8 mouse cellular contexts compared by ENCODE assay signal in the genomic region with DNA sequence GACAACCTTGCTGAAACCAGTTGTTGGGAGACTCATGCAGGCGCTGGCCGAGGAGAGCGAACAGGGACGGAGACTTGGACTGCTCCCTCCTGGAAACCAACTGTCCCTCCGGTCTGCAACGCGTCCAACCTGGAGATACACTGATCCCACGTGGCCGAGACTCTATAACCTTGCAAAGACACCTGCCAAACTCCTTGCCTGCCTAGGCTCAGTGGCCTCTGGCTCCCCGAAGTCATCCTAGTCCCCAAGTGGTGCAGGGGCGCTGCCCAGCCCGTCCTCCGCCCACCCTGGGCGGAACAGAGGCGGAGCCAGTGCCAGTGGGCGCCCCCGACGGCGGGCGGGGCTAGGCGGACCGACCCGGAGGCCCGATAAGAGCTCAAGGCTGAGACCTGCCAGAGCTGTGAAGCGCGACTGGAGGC. TPM values are rescaled to one million over a fixed set of nuclear protein-coding genes. Genes with fewer than 3 reads are reported as not detected.
DNase-seq lines count a peak whose midpoint lies in the region; ATAC-seq and TF ChIP-seq lines count a peak whose summit lies in the region.

Slc6a3 (plus strand) TSS at position 345 of the 419 bp plus-strand sequence.

- H3K36me3 ChIP-seq in embryonic facial prominence, embryonic 14.5 days (ENCODE audit: control insufficient read depth, insufficient read depth, low read length): no peaks in the 10 kb centered on the region
- no peaks in the 10 kb centered on the region for H3K36me3 ChIP-seq in hindbrain, embryonic 10.5 days
- H3K36me3 ChIP-seq in limb, embryonic 14.5 days (ENCODE audit: control insufficient read depth, insufficient read depth, low read length): no peaks in the 10 kb centered on the region
- H3K36me3 ChIP-seq in midbrain, embryonic 16.5 days (ENCODE audit: control insufficient read depth, insufficient read depth, low read length): no peaks in the 10 kb centered on the region

- H3K9me3 ChIP-seq in embryonic facial prominence, embryonic 14.5 days (ENCODE audit: control insufficient read depth, low read length): no peaks in the 10 kb centered on the region
- H3K9me3 ChIP-seq in hindbrain, embryonic 10.5 days: no peaks in the 10 kb centered on the region
- no peaks in the 10 kb centered on the region for H3K9me3 ChIP-seq in limb, embryonic 14.5 days (ENCODE audit: control insufficient read depth, low read length)
- no peaks in the 10 kb centered on the region for H3K9me3 ChIP-seq in midbrain, embryonic 16.5 days (replicated peaks; ENCODE audit: control insufficient read depth, low read length, poor library complexity, severe bottlenecking)

- peak within 1 kb of the TSS; percentile 5; the same call in 1 of the 2 replicates for H3K9ac ChIP-seq in embryonic facial prominence, embryonic 14.5 days (ENCODE audit: low read depth, low read length)
- peak within 1 kb of the TSS; percentile 46 for H3K9ac ChIP-seq in limb, embryonic 14.5 days (ENCODE audit: low read depth, low read length, severe bottlenecking)
- H3K9ac ChIP-seq in midbrain, embryonic 16.5 days (ENCODE audit: low read depth, low read length): peak within 1 kb of the TSS; percentile 27

- TF ChIP-seq POLR2A in limb, embryonic 14.5 days (IDR thresholded peaks at IDR 0.05; ENCODE audit: borderline replicate concordance, extremely low read depth, insufficient read depth, insufficient read length): no peak

- peak within 1 kb of the TSS; percentile 83 for H3K4me2 ChIP-seq in embryonic facial prominence, embryonic 14.5 days (ENCODE audit: low read depth, low read length)
- peak within 1 kb of the TSS; percentile 82 for H3K4me2 ChIP-seq in limb, embryonic 14.5 days (replicated peaks; ENCODE audit: low read depth, low read length, severe bottlenecking)
- H3K4me2 ChIP-seq in midbrain, embryonic 16.5 days (ENCODE audit: low read length): peak within 1 kb of the TSS; percentile 86

- peak; percentile 34 for DNase-seq in thymus, postnatal 14 days
- no peak for DNase-seq in thymus, postnatal 10 days (ENCODE audit: low spot score in 2 of 2)
- DNase-seq in embryonic facial prominence, embryonic 14.5 days (ENCODE audit: low spot score): peak; percentile 24
- DNase-seq in hindbrain, embryonic 10.5 days (ENCODE audit: low spot score): peak; percentile 45
- DNase-seq in limb, embryonic 14.5 days (ENCODE audit: low spot score): peak; percentile 10
- DNase-seq in yolk sac, embryonic 10.5 days (ENCODE audit: low spot score): peak; percentile 64

- WGBS in embryonic facial prominence, embryonic 14.5 days: 0% methylated on average over 11 of the region's 26 CpGs
- under 1% methylated on average over 26 of the region's 26 CpGs for WGBS in hindbrain, embryonic 10.5 days
- under 1% methylated on average over 26 of the region's 26 CpGs for WGBS in limb, embryonic 14.5 days
- WGBS in midbrain, embryonic 16.5 days: 1% methylated on average over 26 of the region's 26 CpGs

- ATAC-seq in embryonic facial prominence, embryonic 14.5 days (ENCODE audit: low read depth): peak; percentile 84
- ATAC-seq in limb, embryonic 14.5 days (ENCODE audit: low FRiP score, low read depth): peak; percentile 73
- ATAC-seq in midbrain, embryonic 16.5 days: peak; percentile 84
- no peak for ATAC-seq in activated CD4-positive, CD25-positive, alpha-beta regulatory T cell, adult 4 months

- peaks cover 43% of the 10 kb centered on the region for H3K27me3 ChIP-seq in embryonic facial prominence, embryonic 14.5 days (replicated peaks; ENCODE audit: control insufficient read depth, insufficient read depth, low read length)
- peaks cover 60% of the 10 kb centered on the region for H3K27me3 ChIP-seq in hindbrain, embryonic 10.5 days (ENCODE audit: insufficient read depth, poor library complexity, severe bottlenecking)
- peaks cover 28% of the 10 kb centered on the region for H3K27me3 ChIP-seq in limb, embryonic 14.5 days (ENCODE audit: control insufficient read depth, insufficient read depth, low read length)
- peaks cover 34% of the 10 kb centered on the region for H3K27me3 ChIP-seq in midbrain, embryonic 16.5 days (ENCODE audit: control insufficient read depth, insufficient read depth, low read depth, low read length)

- H3K27ac ChIP-seq in embryonic facial prominence, embryonic 14.5 days (replicated peaks; ENCODE audit: low read depth, low read length): no peak within 1 kb of the TSS
- no peak within 1 kb of the TSS for H3K27ac ChIP-seq in hindbrain, embryonic 10.5 days
- H3K27ac ChIP-seq in limb, embryonic 14.5 days (replicated peaks; ENCODE audit: low read depth, low read length): no peak within 1 kb of the TSS
- no peak within 1 kb of the TSS for H3K27ac ChIP-seq in midbrain, embryonic 16.5 days (ENCODE audit: low read length)

- no peaks in the 10 kb centered on the region for H3K4me1 ChIP-seq in embryonic facial prominence, embryonic 14.5 days (ENCODE audit: control insufficient read depth, insufficient read depth, low read length)
- H3K4me1 ChIP-seq in hindbrain, embryonic 10.5 days (replicated peaks): peaks cover 12% of the 10 kb centered on the region
- H3K4me1 ChIP-seq in limb, embryonic 14.5 days (ENCODE audit: control insufficient read depth, insufficient read depth, low read length): peaks cover 5% of the 10 kb centered on the region
- H3K4me1 ChIP-seq in midbrain, embryonic 16.5 days (ENCODE audit: control insufficient read depth, insufficient read depth, low read length): peaks cover 7% of the 10 kb centered on the region; the same call in 1 of the 2 replicates

- peak within 1 kb of the TSS; percentile 46 for H3K4me3 ChIP-seq in embryonic facial prominence, embryonic 14.5 days (ENCODE audit: low read depth, low read length)
- H3K4me3 ChIP-seq in hindbrain, embryonic 10.5 days: peak within 1 kb of the TSS; percentile 57
- peak within 1 kb of the TSS; percentile 42 for H3K4me3 ChIP-seq in limb, embryonic 14.5 days (replicated peaks; ENCODE audit: low read length)
- peak within 1 kb of the TSS; percentile 49 for H3K4me3 ChIP-seq in midbrain, embryonic 16.5 days (ENCODE audit: low read depth, low read length)

RNA-seq across cellular contexts. Expression of gene Slc6a3, which starts in this region (rescaled TPM):
- 0.17 TPM in 1 of 2 replicates, not detected in the other for polyA plus RNA-seq in embryonic facial prominence, embryonic 14.5 days (2014; fragmentation: Nextera tagmentation; extraction: Ambion mirVana)
- polyA plus RNA-seq in hindbrain, embryonic 10.5 days (2016; fragmentation: Nextera tagmentation; extraction: Ambion mirVana): 0.05 and 0.10 TPM in 2 replicates
- polyA plus RNA-seq in limb, embryonic 14.5 days (2012; rRNA removed): 0.06 and 0.17 TPM in 2 replicates
- 0.14 TPM in 1 of 2 replicates, not detected in the other for polyA plus RNA-seq in limb, embryonic 14.5 days (2014; fragmentation: Nextera tagmentation; extraction: Ambion mirVana)
- polyA plus RNA-seq in midbrain, embryonic 16.5 days (2015; fragmentation: Nextera tagmentation; extraction: Ambion mirVana): 5.5 and 10.5 TPM in 2 replicates
- not detected for polyA plus RNA-seq in activated CD4-positive, CD25-positive, alpha-beta regulatory T cell, adult 4 months (2017; shearing (Covaris generic))

Comparison
In these comparisons a context has a peak if more than half of its experiments do, and no peak if none do; other contexts are left out.
1. DNase-seq: peak in thymus, postnatal 14 days (single experiment) and yolk sac, embryonic 10.5 days (single experiment); none in thymus, postnatal 10 days (0 of 2).
2. Peak in DNase-seq, ATAC-seq, H3K4me3 ChIP-seq, H3K9ac ChIP-seq and H3K4me2 ChIP-seq in embryonic facial prominence, embryonic 14.5 days; RNA of the gene not detected or under 1 TPM.
3. Peak in DNase-seq and H3K4me3 ChIP-seq in hindbrain, embryonic 10.5 days; RNA of the gene not detected or under 1 TPM.
4. Peak in DNase-seq, ATAC-seq, H3K4me3 ChIP-seq, H3K9ac ChIP-seq and H3K4me2 ChIP-seq in limb, embryonic 14.5 days; RNA of the gene not detected or under 1 TPM.
5. Peak in every context shown above with its lines, with median percentiles within 50 percentile points of each other: H3K4me2 ChIP-seq, H3K4me3 ChIP-seq and H3K9ac ChIP-seq.